8 mouse cellular contexts compared by ENCODE assay signal in genomic region chr2:14605207-14605606, GRCm38 (mm10). TPM values are rescaled to one million over a fixed set of nuclear protein-coding genes. Genes with fewer than 3 reads are reported as not detected.
A peak's percentile ranks its signal among the peaks of the same experiment; 100 is the strongest.
DNase-seq lines count a peak whose midpoint lies in the region; ATAC-seq and TF ChIP-seq lines count a peak whose summit lies in the region.

No protein-coding gene starts in this region.

- peak overlapping the region; percentile 75 for H3ac ChIP-seq in C2C12 (ENCODE audit: control insufficient read depth, insufficient read length, low read depth)

- no peak for TF ChIP-seq CTCF in cerebellum, adult 2 months (IDR thresholded peaks at IDR 0.05; ENCODE audit: borderline replicate concordance, insufficient read depth, low read depth, low read length)
- no peak for TF ChIP-seq CTCF in C2C12 (IDR thresholded peaks at IDR 0.05; ENCODE audit: control insufficient read depth, insufficient read depth, insufficient read length)

- H3K79me2 ChIP-seq in C2C12 (ENCODE audit: control insufficient read depth, insufficient read depth) = peaks cover 60% of the 10 kb centered on the region

- no peak for ATAC-seq in heart, embryonic 15.5 days (replicated peaks; ENCODE audit: insufficient number of reproducible peaks, insufficient read depth, low FRiP score, low read depth)
- ATAC-seq in lung, embryonic 16.5 days (ENCODE audit: low read depth) = no peak

- H3K27ac ChIP-seq in cerebellum, adult 2 months (ENCODE audit: insufficient read depth, low read length) = no peak overlapping the region
- H3K27ac ChIP-seq in heart, embryonic 15.5 days = peak overlapping the region; percentile 98
- peak overlapping the region; percentile 93 for H3K27ac ChIP-seq in lung, embryonic 16.5 days (ENCODE audit: low read length)

- H3K4me1 ChIP-seq in cerebellum, adult 2 months (ENCODE audit: control insufficient read depth, insufficient read depth, low read length) = no peaks in the 10 kb centered on the region
- H3K4me1 ChIP-seq in heart, embryonic 15.5 days (replicated peaks) = peaks cover 18% of the 10 kb centered on the region
- H3K4me1 ChIP-seq in lung, embryonic 16.5 days (replicated peaks; ENCODE audit: control insufficient read depth, insufficient read depth, low read length) = peaks cover 2% of the 10 kb centered on the region

- no peaks in the 10 kb centered on the region for H3K9me3 ChIP-seq in heart, embryonic 15.5 days (replicated peaks)
- no peaks in the 10 kb centered on the region for H3K9me3 ChIP-seq in lung, embryonic 16.5 days (ENCODE audit: control insufficient read depth, low read length)

- no peaks in the 10 kb centered on the region; the same call in 1 of the 2 replicates for H3K27me3 ChIP-seq in cerebellum, adult 2 months (ENCODE audit: control insufficient read depth, insufficient read depth, low read length)
- no peaks in the 10 kb centered on the region for H3K27me3 ChIP-seq in C2C12 (ENCODE audit: control insufficient read depth, insufficient read depth, insufficient read length)
- H3K27me3 ChIP-seq in heart, embryonic 15.5 days = no peaks in the 10 kb centered on the region
- no peaks in the 10 kb centered on the region for H3K27me3 ChIP-seq in lung, embryonic 16.5 days (ENCODE audit: control insufficient read depth, insufficient read depth, low read depth, low read length)

- WGBS in cerebellum, adult 2 months = 10% methylated on average over 7 of the region's 7 CpGs
- WGBS in heart, embryonic 15.5 days = 5% methylated on average over 7 of the region's 7 CpGs
- WGBS in lung, embryonic 16.5 days = 5% methylated on average over 7 of the region's 7 CpGs

- peak overlapping the region; percentile 88 for H3K4me2 ChIP-seq in heart, embryonic 15.5 days
- H3K4me2 ChIP-seq in lung, embryonic 16.5 days (ENCODE audit: low read depth, low read length) = peak overlapping the region; percentile 87

- TF ChIP-seq POLR2A in cerebellum, adult 2 months (IDR thresholded peaks at IDR 0.05; ENCODE audit: borderline replicate concordance, insufficient read depth, low read length) = no peak

- H3K4me3 ChIP-seq in cerebellum, adult 2 months (replicated peaks; ENCODE audit: insufficient read depth, low read depth, low read length) = peak overlapping the region; percentile 50
- H3K4me3 ChIP-seq in C2C12 (ENCODE audit: insufficient read depth, poor library complexity, severe bottlenecking) = peak overlapping the region; percentile 66
- H3K4me3 ChIP-seq in heart, embryonic 15.5 days = peak overlapping the region; percentile 89
- H3K4me3 ChIP-seq in lung, embryonic 16.5 days (ENCODE audit: low read length) = peak overlapping the region; percentile 80

- no peak for DNase-seq in cerebellum, adult 2 months
- no peak for DNase-seq in cerebellum, adult 9-10 months
- DNase-seq in urinary bladder, adult 2 months (ENCODE audit: low spot score) = no peak
- no peak for DNase-seq in yolk sac, embryonic 10.5 days (ENCODE audit: low spot score)
- no peak for DNase-seq in urinary bladder, postnatal 25 days (ENCODE audit: low spot score)

- no peaks in the 10 kb centered on the region for H3K36me3 ChIP-seq in C2C12 (ENCODE audit: control insufficient read depth, insufficient read depth)
- H3K36me3 ChIP-seq in heart, embryonic 15.5 days = no peaks in the 10 kb centered on the region
- H3K36me3 ChIP-seq in lung, embryonic 16.5 days (ENCODE audit: control insufficient read depth, insufficient read depth, low read length) = no peaks in the 10 kb centered on the region

- H3K79me3 ChIP-seq in C2C12 (ENCODE audit: low read depth) = peaks cover 28% of the 10 kb centered on the region

- peak overlapping the region; percentile 91 for H3K9ac ChIP-seq in heart, embryonic 15.5 days
- H3K9ac ChIP-seq in lung, embryonic 16.5 days (ENCODE audit: low read length) = peak overlapping the region; percentile 88

TF ChIP-seq in C2C12, 6 proteins besides CTCF, POLR2A, EP300 and RAD21:
- TF ChIP-seq MYOD1 (IDR thresholded peaks at IDR 0.05; ENCODE audit: control insufficient read depth, insufficient read length, low read depth) (no peak), CEBPB (IDR thresholded peaks at IDR 0.05; ENCODE audit: low read depth) (peak; percentile 52)

RNA-seq across cellular contexts. Expression of gene Cacnb2, which starts 2.3 kb away (rescaled TPM):
- 44.7 and 45.1 TPM in 2 replicates for polyA plus RNA-seq in cerebellum, adult 2 months (2012; rRNA removed)
- polyA plus RNA-seq in C2C12 (2012; fragmentation: generic; extraction: Trizol) = 2.4 TPM
- 10.1 and 12.2 TPM in 2 replicates for polyA plus RNA-seq in heart, embryonic 15.5 days (2015; fragmentation: Nextera tagmentation; extraction: Ambion mirVana)
- polyA plus RNA-seq in lung, embryonic 16.5 days (2015; fragmentation: Nextera tagmentation; extraction: Ambion mirVana) = 8.0 and 9.2 TPM in 2 replicates
- 16.0 and 20.1 TPM in 2 replicates for polyA plus RNA-seq in urinary bladder, adult 2 months (2012; rRNA removed)
